Mouse (Mus musculus) liver, embryonic 12.5 days (tissue): ENCODE results near the gene Ehmt2. TPM values are rescaled to one million over a fixed set of nuclear protein-coding genes. Genes with fewer than 3 reads are reported as not detected.

ENCODE experiments used
- ATAC-seq: fragments of 200-750 bp; cut with Nextera tagmentation; 2 replicates; pipeline ENCODE4 v1.8.0; 2017; ENCODE audit warnings: moderate number of reproducible peaks, mild to moderate bottlenecking, moderate library complexity
- H3K27ac ChIP-seq: fragments of 300-500 bp; sonication (generic); 2 replicates; pipeline ENCODE4 v1.5.1; 2016; ENCODE audit warnings: mild to moderate bottlenecking
- H3K27me3 ChIP-seq: fragments of 300-500 bp; sonication (generic); replicated peaks from 2 replicates; pipeline ENCODE4 v1.6.1; 2016; ENCODE audit warnings: mild to moderate bottlenecking, moderate library complexity
- H3K36me3 ChIP-seq: fragments of 300-500 bp; sonication (generic); 2 replicates; pipeline ENCODE4 v1.6.1; 2016; ENCODE audit warnings: mild to moderate bottlenecking, moderate library complexity
- H3K4me1 ChIP-seq: fragments of 300-500 bp; sonication (generic); 2 replicates; pipeline ENCODE4 v1.6.1; 2016
- H3K4me2 ChIP-seq: fragments of 300-500 bp; sonication (generic); 2 replicates; pipeline ENCODE4 v1.6.1; 2016; ENCODE audit warnings: mild to moderate bottlenecking, moderate library complexity
- H3K4me3 ChIP-seq: fragments of 300-500 bp; sonication (generic); 2 replicates; pipeline ENCODE4 v1.5.1; 2016; ENCODE audit warnings: mild to moderate bottlenecking, moderate library complexity
- H3K9ac ChIP-seq: fragments of 300-500 bp; sonication (generic); 2 replicates; pipeline ENCODE4 v1.6.1; 2016; ENCODE audit warnings: mild to moderate bottlenecking, moderate library complexity
- H3K9me3 ChIP-seq: fragments of 300-500 bp; sonication (generic); replicated peaks from 2 replicates; pipeline ENCODE4 v1.6.1; 2016; ENCODE audit warnings: mild to moderate bottlenecking, moderate library complexity
- WGBS: fragments of 180-500 bp; shearing (Covaris S2); methylation state at CpG from one replicate; pipeline ENCODE4 v1.1.7; 2016; ENCODE audit not compliant: insufficient replicate concordance; 5-methylcytosine and 5-hydroxymethylcytosine counted together
- polyA plus RNA-seq: library from polyadenylated mRNA; unstranded; fragments of >200 nt; fragmentation: Nextera tagmentation; extraction: Ambion mirVana; gene quantifications from 2 replicates; pipeline ENCODE4 v1.2.1, GENCODE M21; 2016

The Ehmt2 gene
- polyA plus RNA-seq, result 27.1 and 32.8 TPM in 2 replicates

- WGBS, result under 1% methylated on average over 32 of the region's 44 CpGs
- Histone ChIP-seq H3K4me1 (peaks cover 73% of the 10 kb centered on the region), H3K9ac (peak within 1 kb of the TSS; percentile 93), H3K27ac (peak within 1 kb of the TSS; percentile 88), H3K4me2 (peak within 1 kb of the TSS; percentile 100), H3K9me3 (no peaks in the 10 kb centered on the region), H3K36me3 (peaks cover 32% of the 10 kb centered on the region), H3K4me3 (peak within 1 kb of the TSS; percentile 87), H3K27me3 (no peaks in the 10 kb centered on the region)
- ATAC-seq, result peak; percentile 60
Observed at GRCm38 (mm10) chr17:34898160-34898586, at the start of gene Ehmt2, which contains the start of gene C2. Gene Ehmt2 (plus strand): TSS chr17:34898469. Gene C2 (minus strand): TSS chr17:34898265.

- Histone ChIP-seq H3K27ac (peak within 1 kb of the TSS; percentile 82), H3K36me3 (peaks cover 63% of the 10 kb centered on the region), H3K4me3 (peak within 1 kb of the TSS; percentile 91), H3K4me2 (peak within 1 kb of the TSS; percentile 98), H3K4me1 (peaks cover 28% of the 10 kb centered on the region), H3K27me3 (no peaks in the 10 kb centered on the region), H3K9ac (peak within 1 kb of the TSS; percentile 89), H3K9me3 (no peaks in the 10 kb centered on the region)
- WGBS, result under 1% methylated on average over 65 of the region's 65 CpGs
- ATAC-seq, result peak; percentile 95
Observed at GRCm38 (mm10) chr17:34849722-34850516, 48.4 kb upstream of the Ehmt2 start, which contains the start of the genes Skiv2l and Nelfe. Gene Skiv2l (minus strand): TSS chr17:34850210. Gene Nelfe (plus strand): TSS chr17:34850391.

GRCm38 (mm10) chr17:34850517-34851125 lies 47.6 kb upstream of the Ehmt2 start:
- H3K9me3 ChIP-seq, result no peaks in the 10 kb centered on the region
- H3K4me1 ChIP-seq, result peaks cover 28% of the 10 kb centered on the region
- peak overlapping the region; percentile 98 for H3K4me2 ChIP-seq
- H3K36me3 ChIP-seq, result peaks cover 63% of the 10 kb centered on the region
- 2% methylated on average over 25 of the region's 25 CpGs for WGBS
- H3K27me3 ChIP-seq, result no peaks in the 10 kb centered on the region
- peak overlapping the region; percentile 89 for H3K9ac ChIP-seq
- H3K4me3 ChIP-seq, result peak overlapping the region; percentile 91
- peak overlapping the region; percentile 82 for H3K27ac ChIP-seq
- ATAC-seq, result no peak

GRCm38 (mm10) chr17:34853511-34853910 lies 44.8 kb upstream of the Ehmt2 start:
- H3K9ac ChIP-seq, result no peak overlapping the region
- 68% methylated on average over 8 of the region's 8 CpGs for WGBS
- H3K27ac ChIP-seq, result peak overlapping the region; percentile 20
- peaks cover 60% of the 10 kb centered on the region for H3K36me3 ChIP-seq
- no peak for ATAC-seq
- H3K27me3 ChIP-seq, result no peaks in the 10 kb centered on the region
- H3K9me3 ChIP-seq, result no peaks in the 10 kb centered on the region
- H3K4me2 ChIP-seq, result no peak overlapping the region
- peaks cover 28% of the 10 kb centered on the region for H3K4me1 ChIP-seq
- no peak overlapping the region for H3K4me3 ChIP-seq

GRCm38 (mm10) chr17:34854761-34855160 lies 43.5 kb upstream of the Ehmt2 start:
- peaks cover 60% of the 10 kb centered on the region for H3K36me3 ChIP-seq
- WGBS, result 71% methylated on average over 3 of the region's 3 CpGs
- no peak overlapping the region for H3K9ac ChIP-seq
- no peak for ATAC-seq
- no peak overlapping the region for H3K27ac ChIP-seq
- peaks cover 17% of the 10 kb centered on the region for H3K4me1 ChIP-seq
- H3K4me3 ChIP-seq, result no peak overlapping the region
- H3K4me2 ChIP-seq, result no peak overlapping the region
- H3K9me3 ChIP-seq, result no peaks in the 10 kb centered on the region
- H3K27me3 ChIP-seq, result no peaks in the 10 kb centered on the region

- Histone ChIP-seq H3K9me3 (no peaks in the 10 kb centered on the region), H3K4me3 (no peak overlapping the region), H3K27me3 (no peaks in the 10 kb centered on the region), H3K27ac (no peak overlapping the region), H3K36me3 (peaks cover 60% of the 10 kb centered on the region), H3K9ac (no peak overlapping the region), H3K4me1 (peaks cover 19% of the 10 kb centered on the region), H3K4me2 (no peak overlapping the region)
- 47% methylated on average over 3 of the region's 3 CpGs for WGBS
- no peak for ATAC-seq
Observed at GRCm38 (mm10) chr17:34855825-34856224, 42.4 kb upstream of the Ehmt2 start.

- no peak for ATAC-seq
- Histone ChIP-seq H3K4me3 (no peak overlapping the region), H3K27me3 (peaks cover 13% of the 10 kb centered on the region; the same call in 1 of the 2 replicates), H3K4me2 (no peak overlapping the region), H3K36me3 (peaks cover 44% of the 10 kb centered on the region), H3K27ac (no peak overlapping the region), H3K9me3 (no peaks in the 10 kb centered on the region), H3K4me1 (peaks cover 4% of the 10 kb centered on the region; the same call in 1 of the 2 replicates), H3K9ac (no peak overlapping the region)
- 33% methylated on average over 4 of the region's 4 CpGs for WGBS
Observed at GRCm38 (mm10) chr17:34858670-34859069, 39.6 kb upstream of the Ehmt2 start.

GRCm38 (mm10) chr17:34860514-34860913 lies 37.8 kb upstream of the Ehmt2 start:
- Histone ChIP-seq H3K27ac (no peak overlapping the region), H3K4me3 (no peak overlapping the region), H3K27me3 (peaks cover 16% of the 10 kb centered on the region; the same call in 1 of the 2 replicates), H3K9ac (no peak overlapping the region), H3K36me3 (peaks cover 25% of the 10 kb centered on the region), H3K9me3 (no peaks in the 10 kb centered on the region), H3K4me2 (peak overlapping the region; percentile 45), H3K4me1 (peaks cover 4% of the 10 kb centered on the region; the same call in 1 of the 2 replicates)
- ATAC-seq, result no peak
- WGBS, result 74% methylated on average over 9 of the region's 9 CpGs

- 42% methylated on average over 13 of the region's 13 CpGs for WGBS
- Histone ChIP-seq H3K4me3 (peak overlapping the region; percentile 34), H3K27ac (peak overlapping the region; percentile 36), H3K4me1 (peaks cover 4% of the 10 kb centered on the region; the same call in 1 of the 2 replicates), H3K27me3 (peaks cover 19% of the 10 kb centered on the region), H3K4me2 (peak overlapping the region; percentile 45), H3K36me3 (peaks cover 12% of the 10 kb centered on the region), H3K9ac (no peak overlapping the region; the same call in 1 of the 2 replicates), H3K9me3 (no peaks in the 10 kb centered on the region)
- ATAC-seq, result peak; percentile 56
Observed at GRCm38 (mm10) chr17:34861704-34862415, 36.4 kb upstream of the Ehmt2 start.

- Histone ChIP-seq H3K4me2 (peak within 1 kb of the TSS; percentile 45), H3K27me3 (peaks cover 19% of the 10 kb centered on the region), H3K27ac (peak within 1 kb of the TSS; percentile 36), H3K9me3 (no peaks in the 10 kb centered on the region), H3K4me3 (peak within 1 kb of the TSS; percentile 34), H3K4me1 (peaks cover 4% of the 10 kb centered on the region; the same call in 1 of the 2 replicates), H3K36me3 (peaks cover 5% of the 10 kb centered on the region; the same call in 1 of the 2 replicates), H3K9ac (no peak within 1 kb of the TSS; the same call in 1 of the 2 replicates)
- peak; percentile 42; the same call in 1 of the 2 replicates for ATAC-seq
- WGBS, result 44% methylated on average over 8 of the region's 8 CpGs
Observed at GRCm38 (mm10) chr17:34862416-34863081, 35.7 kb upstream of the Ehmt2 start, which contains the start of gene Cfb. Gene Cfb (minus strand): TSS chr17:34862518.

- Histone ChIP-seq H3K4me2 (no peak overlapping the region), H3K27me3 (peaks cover 23% of the 10 kb centered on the region), H3K4me1 (no peaks in the 10 kb centered on the region; the same call in 1 of the 2 replicates), H3K9ac (no peak overlapping the region), H3K36me3 (no peaks in the 10 kb centered on the region), H3K9me3 (no peaks in the 10 kb centered on the region), H3K4me3 (no peak overlapping the region), H3K27ac (no peak overlapping the region)
- 48% methylated on average over 7 of the region's 7 CpGs for WGBS
- ATAC-seq, result no peak
Observed at GRCm38 (mm10) chr17:34865981-34866380, 32.3 kb upstream of the Ehmt2 start.
